Mouse (Mus musculus) macrophage (primary cell): ENCODE measurements around the gene Cyth1. TPM values are rescaled to one million over a fixed set of nuclear protein-coding genes. Genes with fewer than 3 reads are reported as not detected.

ENCODE experiments used
- H3K27ac ChIP-seq: fragments of 350-480 bp; formaldehyde crosslinking; 2 replicates; pipeline ENCODE4 v1.9.0; 2021
- H3K36me3 ChIP-seq: fragments of 350-480 bp; formaldehyde crosslinking; 2 replicates; pipeline ENCODE4 v1.9.0; 2021; ENCODE audit errors: inconsistent target
- H3K4me3 ChIP-seq: fragments of 350-480 bp; formaldehyde crosslinking; 2 replicates; pipeline ENCODE4 v1.9.0; 2021; ENCODE audit errors: inconsistent target
- H3K79me2 ChIP-seq: fragments of 350-480 bp; formaldehyde crosslinking; 2 replicates; pipeline ENCODE4 v1.9.0; 2021; ENCODE audit errors: inconsistent target
- WGBS: methylation state at CpG from one replicate; pipeline ENCODE4 v1.1.7; 2026; ENCODE audit warnings: inconsistent platforms; ENCODE audit not compliant: missing documents; 5-methylcytosine and 5-hydroxymethylcytosine counted together
- polyA plus RNA-seq: library from polyadenylated mRNA; stranded (reverse); fragments of 250-400 nt; gene quantifications from 3 replicates; pipeline ENCODE4 v1.2.4, GENCODE M21; 2018; ENCODE audit warnings: inconsistent platforms

The Cyth1 gene
- polyA plus RNA-seq, 1 experiment from 2014 or later: 194 TPM

DNA sequence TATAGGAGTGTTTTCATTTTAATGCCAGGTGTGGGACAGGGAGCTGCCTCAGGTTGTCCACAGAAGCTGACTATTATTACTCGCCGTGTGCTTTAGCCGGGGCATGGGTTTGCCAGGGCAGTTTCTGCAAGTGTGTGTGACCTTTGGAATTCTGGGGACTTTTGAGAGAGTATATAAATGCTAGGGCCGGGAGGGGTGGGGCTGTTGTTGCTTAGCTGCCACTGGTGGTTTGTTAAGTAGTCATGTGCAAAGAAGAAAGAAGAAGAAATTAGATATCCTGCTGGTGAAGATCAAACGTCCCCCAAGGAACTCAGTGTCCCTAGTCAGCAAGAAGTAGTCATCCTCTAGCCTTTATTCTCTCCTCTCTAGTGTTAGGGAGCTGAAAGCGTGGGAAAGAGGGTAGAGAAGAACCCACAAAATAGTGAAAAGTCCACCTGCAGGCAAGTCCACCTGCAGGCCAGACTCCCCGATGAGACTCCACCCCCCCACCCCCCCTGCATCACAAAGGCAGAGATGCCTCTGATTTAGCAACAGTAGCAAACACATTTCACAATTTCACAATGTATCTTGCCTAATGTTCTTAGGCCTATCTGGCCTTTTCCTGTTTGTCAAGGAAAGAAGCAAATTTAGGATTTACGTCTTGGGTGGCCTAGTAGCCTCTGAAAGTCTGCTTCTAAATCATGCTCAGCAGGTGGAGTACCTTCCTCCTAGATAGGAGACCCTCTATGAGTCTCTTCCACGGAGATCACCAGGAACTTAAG is 100.3 kb downstream of the Cyth1 start:
- H3K4me3 ChIP-seq: no peak overlapping the region
- no peaks in the 10 kb centered on the region for H3K36me3 ChIP-seq
- H3K79me2 ChIP-seq: no peaks in the 10 kb centered on the region
- peak overlapping the region; percentile 96 for H3K27ac ChIP-seq
- WGBS: 30% methylated on average over 9 of the region's 9 CpGs

DNA sequence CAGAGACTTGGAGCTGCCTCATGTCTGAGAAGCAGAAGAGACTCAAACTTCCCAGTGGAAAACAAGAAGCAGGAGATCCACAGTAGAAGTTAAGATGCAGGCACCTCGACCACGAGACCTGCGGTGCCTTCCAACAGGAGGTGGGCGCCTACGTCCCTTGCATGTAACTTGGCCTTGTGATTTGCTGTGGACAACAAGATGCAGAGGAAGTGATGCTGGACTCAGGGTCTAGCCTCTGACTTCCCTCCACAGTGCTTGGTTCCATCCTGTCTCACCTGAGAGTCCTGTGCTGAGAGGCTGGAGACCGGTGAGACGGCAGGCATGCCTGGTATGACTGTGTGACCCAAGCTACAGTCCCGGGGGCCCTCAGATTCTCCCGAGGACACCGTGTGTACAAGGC is 101.9 kb downstream of the Cyth1 start:
- peak overlapping the region; percentile 96 for H3K27ac ChIP-seq
- H3K79me2 ChIP-seq: no peaks in the 10 kb centered on the region
- peak overlapping the region; percentile 37 for H3K4me3 ChIP-seq
- 81% methylated on average over 10 of the region's 10 CpGs for WGBS
- no peaks in the 10 kb centered on the region for H3K36me3 ChIP-seq

DNA sequence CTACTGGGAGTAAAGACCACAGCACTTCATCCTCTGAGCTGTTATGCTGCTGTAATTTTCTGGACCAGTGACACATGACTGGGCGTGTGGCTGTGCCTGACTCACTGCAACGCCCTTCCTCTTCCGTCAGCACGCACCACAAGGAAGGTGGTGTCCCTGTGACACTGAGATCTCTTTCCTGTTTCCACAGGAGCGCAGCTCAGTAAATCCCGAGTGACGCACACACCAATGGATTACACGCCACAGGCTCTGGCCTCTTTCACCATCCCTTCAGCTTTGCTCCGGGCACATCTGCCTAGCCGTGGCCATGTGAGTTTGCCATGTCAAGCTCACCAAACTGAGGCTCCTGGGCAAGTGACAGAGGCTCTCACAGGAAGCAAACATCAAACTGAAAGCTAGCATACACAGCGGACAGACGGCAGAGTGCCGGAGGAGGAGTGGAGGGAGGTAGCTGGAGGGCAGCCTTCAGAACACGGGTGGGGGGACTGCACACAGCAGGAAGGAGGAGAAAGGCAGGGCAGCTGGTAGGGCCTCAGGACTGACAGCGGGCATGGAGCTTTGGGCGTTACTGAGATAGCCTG is 102.5 kb downstream of the Cyth1 start:
- H3K79me2 ChIP-seq: no peaks in the 10 kb centered on the region
- H3K27ac ChIP-seq: peak overlapping the region; percentile 96
- WGBS: under 1% methylated on average over 15 of the region's 16 CpGs

DNA sequence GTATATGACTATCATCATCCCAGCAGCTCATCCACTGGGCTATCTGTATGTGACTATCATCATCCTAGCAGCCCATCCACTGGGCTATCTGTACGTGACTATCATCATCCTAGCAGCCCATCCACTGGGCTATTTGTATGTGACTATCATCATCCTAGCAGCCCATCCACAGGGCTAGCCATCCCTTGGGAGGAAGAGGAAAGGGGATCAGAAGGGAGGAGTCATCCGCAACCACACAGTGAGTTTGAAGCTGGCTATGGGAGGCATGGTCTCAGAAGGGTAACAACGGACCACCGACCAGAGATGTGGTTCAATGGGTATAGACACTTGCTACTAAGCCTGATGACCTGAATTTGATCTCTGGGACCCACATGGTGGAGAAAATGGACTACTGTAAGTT is 103.3 kb downstream of the Cyth1 start:
- Histone ChIP-seq H3K27ac (peak overlapping the region; percentile 96), H3K79me2 (no peaks in the 10 kb centered on the region), H3K4me3 (no peak overlapping the region), H3K36me3 (no peaks in the 10 kb centered on the region)
- 92% methylated on average over 4 of the region's 4 CpGs for WGBS

More for the DNA sequence above, 102.5 kb downstream of the Cyth1 start:
- H3K4me3 ChIP-seq: peak overlapping the region; percentile 37
- no peaks in the 10 kb centered on the region for H3K36me3 ChIP-seq

DNA sequence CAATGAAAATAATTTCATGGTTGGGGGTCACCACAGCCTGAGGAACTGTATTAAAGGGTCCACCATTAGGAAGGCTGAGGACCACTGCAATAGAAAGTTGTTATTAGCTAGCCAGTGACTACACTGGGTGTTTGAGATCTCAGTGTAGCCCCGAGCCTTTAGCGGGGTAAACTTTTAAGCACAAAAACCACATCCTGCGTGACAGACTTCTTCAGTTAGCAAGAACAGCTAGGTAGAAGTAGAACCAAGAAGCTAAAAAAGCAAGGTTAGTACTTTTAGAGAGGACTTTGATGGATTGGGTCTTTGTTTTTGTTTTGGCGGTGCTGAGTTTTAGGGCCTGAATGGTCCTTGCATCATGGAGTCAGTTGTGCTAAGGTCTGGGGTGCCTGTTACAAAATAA is 104.7 kb downstream of the Cyth1 start:
- Histone ChIP-seq H3K4me3 (no peak overlapping the region), H3K27ac (no peak overlapping the region), H3K79me2 (no peaks in the 10 kb centered on the region), H3K36me3 (no peaks in the 10 kb centered on the region)
- 71% methylated on average over 4 of the region's 4 CpGs for WGBS

DNA sequence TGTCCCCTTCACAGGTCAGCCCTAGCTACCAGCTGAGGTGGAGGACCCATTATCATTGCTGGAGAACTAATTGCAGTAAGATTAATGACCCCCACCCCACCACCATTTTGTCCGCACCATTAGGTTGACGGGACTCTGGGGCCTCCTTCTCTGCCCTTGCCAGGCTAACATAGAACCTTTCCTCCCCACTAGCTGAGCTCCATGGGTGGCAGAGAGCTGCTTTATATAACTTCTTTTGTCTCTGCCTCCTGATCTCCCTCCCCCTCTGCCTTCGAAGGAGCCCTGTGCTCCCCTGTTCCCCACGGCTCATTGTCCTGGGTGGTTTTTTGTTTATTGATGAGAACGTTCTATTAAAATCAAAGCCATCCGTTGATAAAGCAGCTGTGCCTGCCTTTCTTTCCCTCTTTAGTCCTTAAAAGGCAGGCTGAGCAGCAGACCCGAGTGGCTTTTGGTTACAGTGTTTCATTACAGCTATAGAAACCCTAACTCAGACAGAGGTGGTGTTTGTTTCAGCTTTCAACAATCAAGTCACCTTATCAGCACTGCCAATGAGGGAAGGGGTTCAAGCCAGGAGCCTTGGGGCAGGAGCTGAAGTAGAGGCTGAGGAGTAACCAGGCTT is 105.7 kb downstream of the Cyth1 start:
- Histone ChIP-seq H3K27ac (no peak overlapping the region), H3K4me3 (no peak overlapping the region), H3K36me3 (no peaks in the 10 kb centered on the region), H3K79me2 (no peaks in the 10 kb centered on the region)
- WGBS: 96% methylated on average over 7 of the region's 7 CpGs

DNA sequence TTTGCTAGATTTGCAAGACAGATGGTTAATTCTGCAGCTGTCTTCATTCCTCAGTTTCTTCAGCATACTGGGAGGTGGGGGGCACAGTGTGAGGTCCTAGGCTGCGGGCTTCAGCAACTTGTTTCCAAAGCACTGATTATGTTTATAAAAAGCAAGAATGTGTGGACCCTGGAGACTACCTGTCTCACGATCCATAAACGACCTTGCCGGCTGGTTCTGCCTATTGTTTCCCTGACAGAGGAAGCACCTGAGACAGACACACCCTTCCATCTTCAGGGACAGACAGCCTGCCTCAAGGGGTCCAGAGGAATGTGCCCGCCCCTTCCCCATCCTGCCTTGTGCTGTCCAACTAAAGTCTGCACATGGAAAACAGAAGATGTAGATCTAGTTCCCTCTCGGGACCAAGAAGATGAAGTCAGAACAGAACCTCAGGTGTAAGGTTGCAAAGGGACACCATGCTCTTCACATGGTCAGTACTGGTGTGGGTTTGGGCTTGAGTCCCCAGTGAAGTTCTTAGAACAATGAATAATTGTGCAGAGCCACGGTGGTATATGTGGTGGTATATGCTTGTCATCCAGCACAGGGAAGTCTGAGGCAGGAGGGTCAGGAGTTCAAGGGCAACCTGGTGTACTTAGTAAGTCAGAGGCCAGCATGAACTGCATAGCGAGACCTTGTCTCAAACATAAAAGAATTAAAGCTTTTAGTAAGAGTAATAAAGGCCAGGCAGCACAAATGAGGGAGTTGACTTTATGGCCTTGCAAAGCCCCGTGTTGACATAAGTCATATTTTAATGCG is 107.4 kb downstream of the Cyth1 start:
- Histone ChIP-seq H3K4me3 (no peak overlapping the region), H3K27ac (no peak overlapping the region), H3K79me2 (no peaks in the 10 kb centered on the region), H3K36me3 (no peaks in the 10 kb centered on the region)
- WGBS: 95% methylated on average over 10 of the region's 10 CpGs

DNA sequence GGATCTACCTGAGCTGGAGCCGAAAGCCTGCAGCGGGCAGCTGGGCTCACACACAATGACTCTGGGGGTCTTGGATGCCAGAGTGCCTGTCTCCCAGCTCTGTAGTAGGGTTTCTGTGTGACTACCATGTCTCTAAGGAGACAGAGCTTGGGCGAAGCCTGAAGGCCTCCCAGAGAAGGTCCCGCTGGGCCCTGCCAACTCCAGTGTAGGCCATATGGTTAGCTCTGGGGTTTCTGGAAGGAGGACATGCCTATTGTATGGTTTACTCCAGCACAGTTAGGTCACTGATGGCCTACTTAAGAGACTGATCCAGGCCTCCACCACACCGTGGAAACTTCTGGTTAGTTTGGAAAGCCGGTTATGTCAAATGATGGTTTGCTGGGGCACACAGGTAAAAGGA is 110.0 kb downstream of the Cyth1 start:
- WGBS: 97% methylated on average over 6 of the region's 6 CpGs

DNA sequence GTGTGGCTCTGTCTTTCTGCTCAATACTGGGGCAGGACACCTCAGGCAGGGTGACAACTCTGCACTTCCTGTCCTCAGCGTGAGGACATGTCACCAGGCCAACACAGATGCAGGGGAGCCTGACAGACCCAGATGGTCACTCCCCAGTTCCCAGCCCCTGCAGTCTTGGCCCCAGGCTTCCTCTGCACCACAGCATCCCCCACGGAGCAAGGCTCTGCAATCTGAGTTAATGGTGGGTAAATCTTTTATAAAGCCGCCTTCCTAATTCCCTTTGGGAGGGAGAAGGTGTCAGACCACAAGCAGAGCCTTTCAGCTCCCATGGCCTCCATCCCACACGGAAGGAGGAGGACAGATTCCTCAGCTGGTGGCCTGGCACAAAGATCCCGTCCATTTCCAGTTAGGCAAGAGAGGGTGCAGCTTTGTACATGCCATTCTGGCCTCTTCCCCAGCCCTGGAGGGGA is 112.2 kb downstream of the Cyth1 start:
- Histone ChIP-seq H3K4me3 (no peak overlapping the region), H3K36me3 (no peaks in the 10 kb centered on the region), H3K27ac (no peak overlapping the region), H3K79me2 (no peaks in the 10 kb centered on the region)
- WGBS: 93% methylated on average over 5 of the region's 5 CpGs

More for the DNA sequence above, 110.0 kb downstream of the Cyth1 start:
- no peaks in the 10 kb centered on the region for H3K79me2 ChIP-seq
- H3K4me3 ChIP-seq: no peak overlapping the region
- no peak overlapping the region for H3K27ac ChIP-seq
- H3K36me3 ChIP-seq: no peaks in the 10 kb centered on the region

DNA sequence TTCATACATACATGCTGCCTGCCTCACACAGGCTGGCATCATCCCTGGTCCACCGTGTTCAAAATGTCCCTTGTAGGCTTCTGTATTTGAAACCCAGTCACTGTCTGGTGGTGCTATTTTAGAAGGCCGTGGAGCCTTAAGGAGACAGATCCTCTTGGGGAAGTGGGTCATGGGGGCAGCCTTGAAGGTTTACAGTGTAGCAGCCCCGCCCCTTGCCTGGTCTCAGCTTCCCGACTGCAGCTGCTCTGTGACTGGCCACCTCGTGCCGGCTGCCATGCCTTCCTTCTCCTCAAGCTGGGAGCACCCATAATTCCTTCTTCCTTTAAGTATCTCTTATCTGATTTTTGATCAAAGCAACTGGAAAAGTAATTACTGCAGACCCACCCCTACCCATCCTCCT is 113.1 kb downstream of the Cyth1 start:
- H3K27ac ChIP-seq: no peak overlapping the region
- 48% methylated on average over 6 of the region's 6 CpGs for WGBS
- H3K79me2 ChIP-seq: no peaks in the 10 kb centered on the region
- H3K4me3 ChIP-seq: no peak overlapping the region
- no peaks in the 10 kb centered on the region for H3K36me3 ChIP-seq

DNA sequence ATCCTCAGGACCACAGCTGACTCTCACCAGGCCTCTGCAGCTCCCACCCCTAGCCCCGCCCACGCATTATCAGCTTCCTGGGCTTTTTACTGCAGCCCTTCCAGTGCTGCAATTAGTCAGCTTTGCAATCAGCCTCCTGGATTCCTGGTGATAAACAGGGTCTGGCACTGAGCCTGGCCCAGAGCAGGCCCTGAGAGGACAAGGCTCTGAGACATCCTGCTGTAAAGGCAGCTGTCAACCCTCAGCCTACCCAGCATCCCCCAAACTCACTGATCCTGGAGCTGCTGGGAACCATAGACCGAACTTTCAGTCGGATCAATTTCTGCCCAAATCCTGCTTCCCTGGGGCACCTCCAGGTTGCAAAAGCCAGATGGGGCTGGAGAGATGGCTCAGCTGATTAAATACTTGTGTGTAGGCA is 114.6 kb downstream of the Cyth1 start:
- H3K27ac ChIP-seq: no peak overlapping the region
- no peaks in the 10 kb centered on the region for H3K36me3 ChIP-seq
- H3K79me2 ChIP-seq: no peaks in the 10 kb centered on the region
- 79% methylated on average over 4 of the region's 4 CpGs for WGBS
- H3K4me3 ChIP-seq: no peak overlapping the region

DNA sequence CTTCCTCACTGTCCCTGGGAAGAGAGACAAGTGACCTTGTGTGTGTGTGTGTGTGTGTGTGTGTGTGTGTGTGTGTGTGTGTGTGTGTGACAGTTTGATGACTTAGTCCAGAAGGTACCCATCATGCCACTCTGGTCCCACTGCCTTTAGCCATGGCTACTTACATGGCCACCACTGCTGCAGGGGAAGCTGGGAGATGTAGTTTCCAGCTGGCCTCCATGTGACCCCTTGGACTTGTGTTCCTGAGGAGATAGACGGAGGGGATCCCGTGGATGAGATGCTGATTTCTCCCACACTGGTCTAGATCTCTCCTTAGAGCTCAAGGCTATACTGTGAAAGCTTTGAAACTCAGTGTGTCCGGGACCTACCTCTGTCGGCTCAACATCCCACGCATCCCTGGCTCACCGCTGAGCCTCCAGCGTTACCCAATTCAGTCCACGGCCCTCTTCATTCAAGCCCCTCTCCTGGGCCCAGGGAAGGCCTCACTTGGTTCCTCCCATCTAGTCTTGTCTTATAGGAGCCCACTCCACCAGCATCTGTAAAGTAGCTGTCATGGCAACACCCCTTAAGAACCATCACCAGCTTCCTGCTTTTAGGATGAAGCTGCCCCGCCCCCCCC is 115.2 kb downstream of the Cyth1 start:
- no peaks in the 10 kb centered on the region for H3K79me2 ChIP-seq
- H3K27ac ChIP-seq: no peak overlapping the region
- H3K36me3 ChIP-seq: no peaks in the 10 kb centered on the region
- no peak overlapping the region for H3K4me3 ChIP-seq
- 90% methylated on average over 9 of the region's 9 CpGs for whole genome bisulfite sequencing

DNA sequence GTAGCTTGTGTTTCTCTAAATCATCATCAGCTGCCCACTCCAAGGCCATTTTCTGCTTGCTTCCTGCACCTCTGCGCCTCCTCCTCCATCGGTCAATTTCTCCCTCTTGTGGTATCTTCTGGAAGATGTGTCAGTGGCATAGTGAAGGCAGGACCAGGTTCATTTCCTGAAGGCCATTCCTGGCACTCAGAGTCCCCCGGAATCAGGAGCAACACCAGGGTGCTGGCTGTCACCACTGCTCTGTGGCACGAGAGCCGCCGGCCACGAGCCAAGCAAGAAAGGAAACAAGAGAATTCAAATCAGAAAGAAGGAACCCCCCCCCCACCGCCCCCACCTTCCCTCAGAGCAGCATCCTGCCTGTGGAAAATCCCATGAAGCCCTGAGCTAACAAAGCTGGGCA is 116.3 kb downstream of the Cyth1 start:
- Histone ChIP-seq H3K36me3 (no peaks in the 10 kb centered on the region), H3K27ac (no peak overlapping the region), H3K4me3 (no peak overlapping the region), H3K79me2 (no peaks in the 10 kb centered on the region)
- 76% methylated on average over 8 of the region's 8 CpGs for WGBS

DNA sequence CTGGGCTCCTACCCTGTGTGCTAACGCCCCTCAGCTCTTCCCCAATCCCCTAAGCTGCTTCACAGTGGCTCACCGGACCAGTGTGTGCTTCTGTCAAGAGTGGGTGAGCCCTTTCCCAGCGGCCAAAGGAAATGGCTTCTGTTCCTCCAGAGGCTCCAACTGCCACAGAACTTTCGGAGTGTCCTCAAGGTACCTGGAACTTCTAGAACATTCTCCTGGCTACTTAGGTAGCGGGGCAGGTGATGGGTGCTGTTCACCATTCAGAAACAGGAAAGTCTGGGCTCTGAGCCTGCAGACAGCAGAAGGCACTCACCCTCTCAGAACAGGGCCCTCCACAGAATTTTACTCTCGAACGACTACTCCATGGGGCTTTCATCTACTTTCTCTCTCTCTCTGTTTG is 117.9 kb downstream of the Cyth1 start, which contains the start of gene Dnah17:
TSS of gene Dnah17 (minus strand) at position 101 of the 400 bp plus-strand sequence.
- Histone ChIP-seq H3K27ac (no peak within 1 kb of the TSS), H3K4me3 (no peak within 1 kb of the TSS), H3K36me3 (no peaks in the 10 kb centered on the region)

More for the DNA sequence above, 117.9 kb downstream of the Cyth1 start, which contains the start of gene Dnah17:
- 86% methylated on average over 7 of the region's 7 CpGs for WGBS
- no peaks in the 10 kb centered on the region for H3K79me2 ChIP-seq
